Mouse (Mus musculus) intestine, embryonic 14.5 days (tissue): ENCODE data around the gene Cdk2ap2. TPM values are rescaled to one million over a fixed set of nuclear protein-coding genes. Genes with fewer than 3 reads are reported as not detected.

Experiments
- ATAC-seq: fragments of 200-750 bp; cut with Nextera tagmentation; replicated peaks from 2 replicates; pipeline ENCODE4 v1.8.0; 2017; ENCODE audit warnings: low read depth, moderate number of reproducible peaks, moderate TSS enrichment, moderate library complexity; ENCODE audit not compliant: low FRiP score, low TSS enrichment
- DNase-seq: peaks from one replicate; pipeline ENCODE4 v3.0.0-alpha.2; 2018; ENCODE audit warnings: low spot score
- H3K27ac ChIP-seq: fragments of 300-500 bp; sonication (generic); 2 replicates; pipeline ENCODE4 v1.5.1; 2014; ENCODE audit warnings: low read depth, mild to moderate bottlenecking, control low read depth
- H3K27me3 ChIP-seq: fragments of 300-500 bp; sonication (generic); replicated peaks from 2 replicates; pipeline ENCODE4 v1.6.1; 2014; ENCODE audit warnings: low read length, control low read depth; ENCODE audit not compliant: control insufficient read depth, insufficient read depth
- H3K36me3 ChIP-seq: fragments of 300-500 bp; sonication (generic); 2 replicates; pipeline ENCODE4 v1.6.1; 2014; ENCODE audit warnings: low read length, control low read depth; ENCODE audit not compliant: control insufficient read depth, insufficient read depth
- H3K4me1 ChIP-seq: fragments of 300-500 bp; sonication (generic); replicated peaks from 2 replicates; pipeline ENCODE4 v1.6.1; 2014; ENCODE audit warnings: low read length, control low read depth, mixed read lengths; ENCODE audit not compliant: control insufficient read depth, insufficient read depth
- H3K4me2 ChIP-seq: fragments of 300-500 bp; sonication (generic); 2 replicates; pipeline ENCODE4 v1.6.1; 2014; ENCODE audit warnings: low read length
- H3K4me3 ChIP-seq: fragments of 300-500 bp; sonication (generic); 2 replicates; pipeline ENCODE4 v1.5.1; 2014; ENCODE audit warnings: low read depth, low read length, control low read depth, mixed read lengths
- H3K9ac ChIP-seq: fragments of 300-500 bp; sonication (generic); 2 replicates; pipeline ENCODE4 v1.6.1; 2014; ENCODE audit warnings: mild to moderate bottlenecking, low read length
- H3K9me3 ChIP-seq: fragments of 300-500 bp; sonication (generic); 2 replicates; pipeline ENCODE4 v1.6.1; 2016; ENCODE audit warnings: low read length, control low read depth; ENCODE audit not compliant: control insufficient read depth
- WGBS: fragments of 180-500 bp; shearing (Covaris S2); extraction: QIAGEN DNeasy Blood & Tissue Kit; methylation state at CpG from one replicate; pipeline ENCODE4 v1.1.7; 2014; 5-methylcytosine and 5-hydroxymethylcytosine counted together
- polyA plus RNA-seq: library from polyadenylated mRNA; unstranded; fragments of >200 nt; fragmentation: Nextera tagmentation; extraction: Ambion mirVana; gene quantifications from 2 replicates; pipeline ENCODE4 v1.2.1, GENCODE M21; 2014

Cdk2ap2 gene
- polyA plus RNA-seq, 1 experiment from 2014 or later, result 103 TPM

GRCm38 (mm10) chr19:4084984-4085383 is 12.0 kb upstream of the Cdk2ap2 start:
- Histone ChIP-seq H3K27ac (no peak overlapping the region), H3K4me3 (no peak overlapping the region), H3K36me3 (no peaks in the 10 kb centered on the region), H3K4me1 (no peaks in the 10 kb centered on the region), H3K9me3 (no peaks in the 10 kb centered on the region), H3K9ac (no peak overlapping the region), H3K27me3 (no peaks in the 10 kb centered on the region), H3K4me2 (no peak overlapping the region)
- ATAC-seq (no peak), DNase-seq (no peak)
- 80% methylated on average over 1 of the region's 1 CpGs for WGBS

GRCm38 (mm10) chr19:4086156-4086555 is 10.8 kb upstream of the Cdk2ap2 start:
- Histone ChIP-seq H3K4me2 (no peak overlapping the region), H3K4me1 (no peaks in the 10 kb centered on the region), H3K4me3 (no peak overlapping the region), H3K9me3 (no peaks in the 10 kb centered on the region), H3K9ac (no peak overlapping the region), H3K27me3 (no peaks in the 10 kb centered on the region), H3K36me3 (no peaks in the 10 kb centered on the region), H3K27ac (no peak overlapping the region)
- ATAC-seq (no peak), DNase-seq (no peak)
- 92% methylated on average over 15 of the region's 15 CpGs for WGBS

- no peak for DNase-seq
Measured at GRCm38 (mm10) chr19:4087090-4087489, 9.9 kb upstream of the Cdk2ap2 start.

GRCm38 (mm10) chr19:4088146-4088545 is 8.8 kb upstream of the Cdk2ap2 start:
- Histone ChIP-seq H3K4me3 (no peak overlapping the region), H3K36me3 (no peaks in the 10 kb centered on the region), H3K4me2 (no peak overlapping the region), H3K9me3 (no peaks in the 10 kb centered on the region), H3K9ac (no peak overlapping the region), H3K4me1 (no peaks in the 10 kb centered on the region), H3K27me3 (no peaks in the 10 kb centered on the region), H3K27ac (no peak overlapping the region)
- WGBS, result 40% methylated on average over 5 of the region's 5 CpGs
- DNase-seq, result no peak
- ATAC-seq, result no peak

More at GRCm38 (mm10) chr19:4087090-4087489, 9.9 kb upstream of the Cdk2ap2 start:
- H3K4me2 ChIP-seq, result no peak overlapping the region
- H3K27me3 ChIP-seq, result no peaks in the 10 kb centered on the region
- H3K27ac ChIP-seq, result no peak overlapping the region
- no peaks in the 10 kb centered on the region for H3K36me3 ChIP-seq
- ATAC-seq, result no peak
- H3K9ac ChIP-seq, result no peak overlapping the region
- no peaks in the 10 kb centered on the region for H3K4me1 ChIP-seq
- H3K9me3 ChIP-seq, result no peaks in the 10 kb centered on the region
- WGBS, result 87% methylated on average over 5 of the region's 5 CpGs
- no peak overlapping the region for H3K4me3 ChIP-seq

GRCm38 (mm10) chr19:4089128-4089527 is 7.9 kb upstream of the Cdk2ap2 start:
- Histone ChIP-seq H3K9me3 (no peaks in the 10 kb centered on the region), H3K4me3 (no peak overlapping the region), H3K4me2 (no peak overlapping the region), H3K27ac (no peak overlapping the region), H3K27me3 (no peaks in the 10 kb centered on the region), H3K9ac (no peak overlapping the region), H3K4me1 (no peaks in the 10 kb centered on the region), H3K36me3 (no peaks in the 10 kb centered on the region)
- WGBS, result 74% methylated on average over 6 of the region's 6 CpGs
- no peak for DNase-seq
- ATAC-seq, result no peak

GRCm38 (mm10) chr19:4090446-4090845 is 6.5 kb upstream of the Cdk2ap2 start:
- Histone ChIP-seq H3K27ac (no peak overlapping the region), H3K36me3 (no peaks in the 10 kb centered on the region), H3K9ac (no peak overlapping the region), H3K4me1 (no peaks in the 10 kb centered on the region), H3K4me2 (no peak overlapping the region), H3K9me3 (no peaks in the 10 kb centered on the region), H3K27me3 (no peaks in the 10 kb centered on the region), H3K4me3 (no peak overlapping the region)
- DNase-seq (no peak), ATAC-seq (no peak)
- WGBS, result 85% methylated on average over 3 of the region's 3 CpGs

- no peak overlapping the region for H3K4me2 ChIP-seq
Measured at GRCm38 (mm10) chr19:4091383-4091782, 5.6 kb upstream of the Cdk2ap2 start.

GRCm38 (mm10) chr19:4092750-4093149 is 4.2 kb upstream of the Cdk2ap2 start:
- Histone ChIP-seq H3K9me3 (no peaks in the 10 kb centered on the region), H3K27me3 (no peaks in the 10 kb centered on the region), H3K4me2 (no peak overlapping the region), H3K27ac (no peak overlapping the region), H3K36me3 (no peaks in the 10 kb centered on the region), H3K4me3 (no peak overlapping the region), H3K4me1 (peaks cover 6% of the 10 kb centered on the region), H3K9ac (no peak overlapping the region)
- ATAC-seq (no peak), DNase-seq (no peak)
- 63% methylated on average over 3 of the region's 3 CpGs for WGBS

More at GRCm38 (mm10) chr19:4091383-4091782, 5.6 kb upstream of the Cdk2ap2 start:
- H3K27me3 ChIP-seq, result no peaks in the 10 kb centered on the region
- 60% methylated on average over 2 of the region's 2 CpGs for WGBS
- no peak for DNase-seq
- H3K4me1 ChIP-seq, result peaks cover 4% of the 10 kb centered on the region
- no peak overlapping the region for H3K4me3 ChIP-seq
- H3K27ac ChIP-seq, result no peak overlapping the region
- H3K9ac ChIP-seq, result no peak overlapping the region
- H3K36me3 ChIP-seq, result no peaks in the 10 kb centered on the region
- H3K9me3 ChIP-seq, result no peaks in the 10 kb centered on the region
- no peak for ATAC-seq

GRCm38 (mm10) chr19:4093772-4094171 is 3.2 kb upstream of the Cdk2ap2 start:
- Histone ChIP-seq H3K9me3 (no peaks in the 10 kb centered on the region), H3K9ac (no peak overlapping the region), H3K4me3 (no peak overlapping the region), H3K4me1 (peaks cover 14% of the 10 kb centered on the region), H3K27me3 (no peaks in the 10 kb centered on the region), H3K27ac (no peak overlapping the region), H3K36me3 (no peaks in the 10 kb centered on the region), H3K4me2 (no peak overlapping the region)
- WGBS, result 62% methylated on average over 7 of the region's 7 CpGs
- no peak for DNase-seq
- ATAC-seq, result no peak
